Mouse (Mus musculus): ENCODE results near the gene C730034F03Rik.

C730034F03Rik gene

GRCm38 (mm10) chr15:89475611-89476474 lies 46.5 kb downstream of the C730034F03Rik start:
- peak; percentile 81 for DNase-seq (ENCODE audit: low spot score)

GRCm38 (mm10) chr15:89476475-89476815 lies 47.1 kb downstream of the C730034F03Rik start:
- no peak for DNase-seq (ENCODE audit: low spot score)

- DNase-seq (ENCODE audit: low spot score) = no peak
Measured at GRCm38 (mm10) chr15:89477091-89477491, 47.7 kb downstream of the C730034F03Rik start, which contains the start of gene Arsa. TSS of gene Arsa (minus strand) at chr15:89477425.

GRCm38 (mm10) chr15:89477806-89478205 lies 48.4 kb downstream of the C730034F03Rik start:
- no peak for DNase-seq (ENCODE audit: low spot score)

- DNase-seq (ENCODE audit: low spot score) = no peak
Measured at GRCm38 (mm10) chr15:89478622-89479021, 49.2 kb downstream of the C730034F03Rik start.
